ENCODE assay signal across 1 mouse cellular context in the genomic region with DNA sequence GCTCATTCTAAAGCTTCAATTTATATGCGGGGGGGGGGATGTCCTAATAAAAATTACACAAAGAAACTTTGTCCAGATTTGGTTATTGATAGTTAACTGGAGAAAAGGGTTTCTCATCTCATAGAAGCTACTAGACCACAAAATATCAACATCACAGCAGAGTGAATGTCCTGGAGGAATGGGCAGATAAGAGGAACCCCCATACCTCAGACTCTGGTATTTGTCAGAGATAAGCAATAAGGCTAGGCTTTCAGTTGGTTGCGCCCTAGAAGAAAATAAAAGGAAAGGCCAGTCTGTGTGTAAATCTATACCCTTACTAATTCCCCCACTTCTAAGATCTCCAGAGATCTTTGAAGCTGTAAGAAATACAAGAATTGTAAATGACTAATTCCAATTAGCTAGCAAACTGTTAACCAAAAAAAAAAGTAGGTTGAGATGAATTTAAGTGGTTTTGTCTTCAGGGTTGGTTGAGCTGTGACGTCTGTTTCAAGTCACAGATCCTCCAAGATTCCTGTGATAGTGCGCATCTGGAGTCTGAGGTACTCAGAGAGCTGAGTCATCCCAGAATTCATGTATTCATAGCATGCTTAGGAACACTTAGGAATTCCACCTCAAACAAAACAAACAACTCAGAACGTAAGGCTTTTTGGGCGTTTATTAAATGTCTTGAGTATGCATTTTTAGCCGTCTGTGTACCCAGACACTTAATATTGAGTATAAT.
A peak's percentile ranks its signal among the peaks of the same experiment; 100 is the strongest.
TF ChIP-seq lines count a peak whose summit lies in the region.

No protein-coding gene starts in this region.

TF ChIP-seq in MEL, 35 proteins besides CTCF, POLR2A, EP300 and RAD21 (continued from another document):
- TF ChIP-seq MAFK (IDR thresholded peaks at IDR 0.05; ENCODE audit: borderline replicate concordance, low read depth, low read length) (peak; percentile 85), USF1 (IDR thresholded peaks at IDR 0.05; ENCODE audit: low read depth, low read length) (no peak), ETS1 (IDR thresholded peaks at IDR 0.05; ENCODE audit: low read depth, low read length) (peak; percentile 94), MYC (IDR thresholded peaks at IDR 0.05; ENCODE audit: low read depth, low read length) (peak; percentile 64; the same call in 1 of the 2 replicates), MYB (IDR thresholded peaks at IDR 0.05; ENCODE audit: low read depth, low read length) (peak; percentile 88), BHLHE40 (IDR thresholded peaks at IDR 0.05; ENCODE audit: borderline replicate concordance, low read depth, low read length) (peak; percentile 75), TCF12 (IDR thresholded peaks at IDR 0.05; ENCODE audit: low read depth, low read length) (peak; percentile 99), SMC3 (IDR thresholded peaks at IDR 0.05; ENCODE audit: low read depth, low read length) (no peak), KAT2A (conservative IDR thresholded peaks at IDR 0.05; ENCODE audit: low read depth, low read length) (no peak; the same call in 1 of the 2 replicates)
